Mouse (Mus musculus) thymus, adult 2 months (tissue): ENCODE measurements around the gene Gabbr2.

Source experiments
- CTCF ChIP-seq: fragments of 200-500 bp; IDR thresholded peaks from 2 replicates; pipeline ENCODE4 v1.5.1; 2012; ENCODE audit warnings: mild to moderate bottlenecking, control low read depth, low read length, moderate library complexity, borderline replicate concordance; ENCODE audit not compliant: control insufficient read depth, poor library complexity, insufficient read depth; ENCODE audit errors: extremely low read depth
- POLR2A ChIP-seq: fragments of 200-500 bp; IDR thresholded peaks from 2 replicates; pipeline ENCODE4 v1.6.1; 2012; ENCODE audit warnings: mild to moderate bottlenecking, low read length, control low read depth, moderate library complexity; ENCODE audit not compliant: control insufficient read depth, poor library complexity, insufficient read depth; ENCODE audit errors: extremely low read depth

DNA sequence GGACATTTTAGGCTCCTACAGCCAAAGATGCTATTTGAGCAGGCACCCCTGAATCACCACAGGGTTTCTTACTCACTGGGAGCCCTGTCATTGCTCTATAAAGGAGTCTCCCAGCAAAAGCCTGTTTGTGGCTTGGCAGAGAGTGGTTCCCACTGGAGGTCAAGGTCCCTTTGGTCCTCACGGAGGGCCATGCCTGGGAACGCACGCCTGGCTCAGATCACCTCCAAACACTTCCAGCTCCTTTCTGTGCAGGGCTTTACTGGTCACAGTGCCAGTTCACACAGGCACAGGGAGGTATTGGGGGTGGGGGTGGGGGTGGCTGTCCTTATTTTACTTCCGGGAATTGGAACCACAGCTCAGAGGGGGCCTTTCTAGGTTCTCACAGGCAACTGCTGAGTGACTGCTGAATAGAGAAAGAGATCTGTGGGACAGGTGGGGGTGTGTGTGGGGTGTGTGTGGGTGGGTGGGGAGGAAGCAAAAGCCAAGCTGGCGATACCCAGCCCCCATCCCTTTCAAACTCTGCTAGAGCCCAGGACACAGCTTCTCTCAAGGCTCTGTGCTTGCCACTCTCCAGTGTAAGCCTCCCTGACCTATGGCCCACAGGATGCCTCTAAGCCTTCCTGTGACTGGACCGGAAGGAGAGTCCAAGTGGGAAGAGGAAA is 146.6 kb downstream of the Gabbr2 start:
- TF ChIP-seq POLR2A (no peak), CTCF (no peak)
